In the genomic region with DNA sequence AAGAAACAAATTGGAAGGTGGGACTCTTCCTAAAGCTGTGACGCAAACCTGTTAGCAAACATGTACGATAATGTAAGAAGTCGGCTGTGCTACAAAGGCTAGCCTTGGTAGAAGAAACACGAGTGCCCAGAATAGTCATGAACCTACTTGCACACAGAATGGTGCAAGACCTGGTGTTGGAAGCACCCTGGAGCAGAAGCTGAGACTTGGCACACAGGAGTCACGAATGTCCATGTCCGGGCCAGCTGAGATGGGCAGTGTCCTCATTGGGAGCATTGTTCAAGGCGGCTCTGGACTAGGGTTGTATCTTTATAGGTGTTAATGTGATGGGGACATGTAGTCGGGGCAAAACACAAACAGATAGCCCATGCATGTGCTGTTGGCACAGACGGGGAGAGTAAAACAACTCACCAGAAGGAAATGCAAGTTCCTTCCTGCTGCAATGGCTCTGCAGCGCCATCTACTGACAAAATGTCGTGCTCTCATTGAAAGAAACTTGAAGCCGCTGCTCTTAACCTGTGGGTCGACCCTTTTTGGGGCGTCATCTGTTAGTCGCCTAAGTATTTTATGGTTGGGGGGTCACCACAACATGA, we compare ENCODE assay signal across 8 mouse cellular contexts. TPM values are rescaled to one million over a fixed set of nuclear protein-coding genes. Genes with fewer than 3 reads are reported as not detected.
DNase-seq lines count a peak whose midpoint lies in the region; ATAC-seq and TF ChIP-seq lines count a peak whose summit lies in the region.

No protein-coding gene starts in this region.

- H3K4me1 ChIP-seq in testis, adult 2 months (ENCODE audit: control insufficient read depth, insufficient read depth, low read length): no peaks in the 10 kb centered on the region
- no peaks in the 10 kb centered on the region; the same call in 1 of the 2 replicates for H3K4me1 ChIP-seq in hindbrain, embryonic 13.5 days (replicated peaks)
- H3K4me1 ChIP-seq in liver, adult 2 months (ENCODE audit: control insufficient read depth, insufficient read depth, low read length): no peaks in the 10 kb centered on the region

- no peak overlapping the region for H3K4me2 ChIP-seq in hindbrain, embryonic 13.5 days

- H3K27me3 ChIP-seq in testis, adult 2 months (ENCODE audit: control insufficient read depth, insufficient read depth, low read length): no peaks in the 10 kb centered on the region
- 0 out of 2 replicates have a peak, but pooled peaks cover 3% of the 10 kb centered on the region for H3K27me3 ChIP-seq in hindbrain, embryonic 13.5 days
- H3K27me3 ChIP-seq in liver, adult 2 months (ENCODE audit: control insufficient read depth, insufficient read depth, low read length): no peaks in the 10 kb centered on the region

- H3K36me3 ChIP-seq in testis, adult 2 months (ENCODE audit: control insufficient read depth, insufficient read depth, low read length): no peaks in the 10 kb centered on the region
- no peaks in the 10 kb centered on the region for H3K36me3 ChIP-seq in hindbrain, embryonic 13.5 days
- no peaks in the 10 kb centered on the region for H3K36me3 ChIP-seq in liver, adult 2 months (ENCODE audit: control insufficient read depth, insufficient read depth, low read length)

- WGBS in hindbrain, embryonic 13.5 days: 32% methylated on average over 15 of the region's 15 CpGs
- WGBS in liver, adult 2 months: 28% methylated on average over 15 of the region's 15 CpGs

- H3K9me3 ChIP-seq in hindbrain, embryonic 13.5 days: no peaks in the 10 kb centered on the region

- ATAC-seq in erythroid progenitor cell, adult 5-6 weeks (replicated peaks; ENCODE audit: low FRiP score, poor library complexity, severe bottlenecking): peak; percentile 54; the same call in 1 of the 2 replicates
- peak; percentile 52; the same call in 1 of the 2 replicates for ATAC-seq in hindbrain, embryonic 13.5 days (ENCODE audit: low FRiP score)

- no peak overlapping the region for H3K9ac ChIP-seq in hindbrain, embryonic 13.5 days
- no peak overlapping the region for H3K9ac ChIP-seq in liver, adult 2 months (ENCODE audit: low read depth, low read length)

- no peak for DNase-seq in testis, postnatal 14 days (ENCODE audit: low spot score)
- DNase-seq in brain, embryonic 14.5 days (ENCODE audit: low read depth): peak; percentile 91
- peak; percentile 50 for DNase-seq in liver, adult 2 months (ENCODE audit: extremely low read depth, low read depth, low spot score)
- peak; percentile 87 for DNase-seq in naive thymus-derived CD4-positive, alpha-beta T cell, adult 2 months (ENCODE audit: low read depth)
- peak; percentile 68 for DNase-seq in thymus, postnatal 25 days

- H3K27ac ChIP-seq in testis, adult 2 months (ENCODE audit: control insufficient read depth, insufficient read depth, low read depth, low read length): no peak overlapping the region
- no peak overlapping the region for H3K27ac ChIP-seq in hindbrain, embryonic 13.5 days
- no peak overlapping the region for H3K27ac ChIP-seq in liver, adult 2 months (replicated peaks; ENCODE audit: insufficient read depth, low read depth, low read length)

- no peak overlapping the region for H3K4me3 ChIP-seq in testis, adult 2 months (ENCODE audit: control insufficient read depth, low read depth, low read length)
- H3K4me3 ChIP-seq in hindbrain, embryonic 13.5 days: no peak overlapping the region
- no peak overlapping the region for H3K4me3 ChIP-seq in liver, adult 2 months (ENCODE audit: insufficient read depth, low read depth, low read length)

- no peaks in the 10 kb centered on the region for H3K79me2 ChIP-seq in liver, adult 2 months (ENCODE audit: control insufficient read depth, insufficient read depth, low read length)

- peak; percentile 68; the same call in 1 of the 2 replicates for TF ChIP-seq CTCF in testis, adult 2 months (IDR thresholded peaks at IDR 0.05; ENCODE audit: control insufficient read depth, insufficient read depth, insufficient replicate concordance, low read depth, low read length)
- peak; percentile 95 for TF ChIP-seq CTCF in brain, embryonic 14.5 days (IDR thresholded peaks at IDR 0.05; ENCODE audit: borderline replicate concordance, extremely low read depth, insufficient read depth, insufficient read length)
- TF ChIP-seq CTCF in liver, adult 2 months (IDR thresholded peaks at IDR 0.05; ENCODE audit: low read depth, low read length): peak; percentile 73

- TF ChIP-seq POLR2A in testis, adult 2 months (IDR thresholded peaks at IDR 0.05; ENCODE audit: control insufficient read depth, low read depth, low read length): no peak
- no peak for TF ChIP-seq POLR2A in brain, embryonic 14.5 days (IDR thresholded peaks at IDR 0.05; ENCODE audit: borderline replicate concordance, extremely low read depth, insufficient read depth, insufficient read length, poor library complexity, severe bottlenecking)
- no peak for TF ChIP-seq POLR2A in liver, adult 2 months (IDR thresholded peaks at IDR 0.05; ENCODE audit: extremely low read depth, insufficient read depth, low read length)

RNA-seq across cellular contexts. Expression of a gene that starts 15.2 kb away (rescaled TPM):
- polyA plus RNA-seq in testis, adult 2 months (2012; rRNA removed): 10.6 and 10.9 TPM in 2 replicates
- polyA plus RNA-seq in brain, embryonic 14.5 days (2012; rRNA removed): 31.2 and 32.6 TPM in 2 replicates
- 9.4 and 10.1 TPM in 2 replicates for total RNA-seq in erythroid progenitor cell, adult 5-6 weeks (2015; ENCODE audit: low replicate concordance)
- 3.5 and 4.2 TPM in 2 replicates for total RNA-seq in erythroid progenitor cell, adult 5-6 weeks (2017; ENCODE audit: low replicate concordance)
- 38.3 and 42.6 TPM in 2 replicates for polyA plus RNA-seq in hindbrain, embryonic 13.5 days (2015; fragmentation: Nextera tagmentation; extraction: Ambion mirVana)
- 3.2 and 5.4 TPM in 2 replicates for total RNA-seq in liver, adult 2 months (2014; rRNA removed)
- 1.4 and 1.6 TPM in 2 replicates for polyA plus RNA-seq in liver, adult 2 months (2012; rRNA removed)

RNA-seq across cellular contexts. Expression of a gene that starts 41.8 kb away (rescaled TPM):
- polyA plus RNA-seq in testis, adult 2 months (2012; rRNA removed): 1.8 and 2.4 TPM in 2 replicates
- polyA plus RNA-seq in brain, embryonic 14.5 days (2012; rRNA removed): 2.9 and 4.2 TPM in 2 replicates
- total RNA-seq in erythroid progenitor cell, adult 5-6 weeks (2015; ENCODE audit: low replicate concordance): not detected in 2 replicates
- not detected in 2 replicates for total RNA-seq in erythroid progenitor cell, adult 5-6 weeks (2017; ENCODE audit: low replicate concordance)
- 9.1 and 9.8 TPM in 2 replicates for polyA plus RNA-seq in hindbrain, embryonic 13.5 days (2015; fragmentation: Nextera tagmentation; extraction: Ambion mirVana)
- total RNA-seq in liver, adult 2 months (2014; rRNA removed): 1.3 and 3.5 TPM in 2 replicates
- 0.87 and 1.00 TPM in 2 replicates for polyA plus RNA-seq in liver, adult 2 months (2012; rRNA removed)

RNA-seq across cellular contexts. Expression of a gene that starts 55.0 kb away (rescaled TPM):
- polyA plus RNA-seq in testis, adult 2 months (2012; rRNA removed): 3.3 and 4.0 TPM in 2 replicates
- polyA plus RNA-seq in brain, embryonic 14.5 days (2012; rRNA removed): 21.8 and 39.8 TPM in 2 replicates
- 1.7 and 5.0 TPM in 2 replicates for total RNA-seq in erythroid progenitor cell, adult 5-6 weeks (2015; ENCODE audit: low replicate concordance)
- total RNA-seq in erythroid progenitor cell, adult 5-6 weeks (2017; ENCODE audit: low replicate concordance): 2.1 TPM in 1 of 2 replicates, not detected in the other
- polyA plus RNA-seq in hindbrain, embryonic 13.5 days (2015; fragmentation: Nextera tagmentation; extraction: Ambion mirVana): 11.9 and 12.4 TPM in 2 replicates
- 0.65 and 1.0 TPM in 2 replicates for total RNA-seq in liver, adult 2 months (2014; rRNA removed)
- 0.40 and 0.65 TPM in 2 replicates for polyA plus RNA-seq in liver, adult 2 months (2012; rRNA removed)
